Mouse (Mus musculus) cortical plate, adult 2 months (tissue): ENCODE measurements around the gene Gm28230. TPM values are rescaled to one million over a fixed set of nuclear protein-coding genes. Genes with fewer than 3 reads are reported as not detected.

Experiments used
- H3K27ac ChIP-seq: fragments of 200-500 bp; 2 replicates; pipeline ENCODE4 v1.5.1; 2012; ENCODE audit warnings: low read length, control low read depth, inconsistent platforms; ENCODE audit not compliant: insufficient read depth
- H3K4me1 ChIP-seq: fragments of 200-500 bp; 2 replicates; pipeline ENCODE4 v1.6.1; 2011; ENCODE audit warnings: low read length; ENCODE audit not compliant: control insufficient read depth, insufficient read depth
- H3K4me3 ChIP-seq: fragments of 200-500 bp; 2 replicates; pipeline ENCODE4 v1.5.1; 2011; ENCODE audit warnings: mild to moderate bottlenecking, low read length, control low read depth; ENCODE audit not compliant: insufficient read depth
- CTCF ChIP-seq: fragments of 200-500 bp; IDR thresholded peaks from 2 replicates; pipeline ENCODE4 v1.5.1; 2011; ENCODE audit warnings: mild to moderate bottlenecking, control low read depth, low read length; ENCODE audit not compliant: insufficient read depth; ENCODE audit errors: extremely low read depth
- POLR2A ChIP-seq: fragments of 200-500 bp; IDR thresholded peaks from 2 replicates; pipeline ENCODE4 v1.6.1; 2011; ENCODE audit warnings: mild to moderate bottlenecking, low read length, control low read depth; ENCODE audit not compliant: insufficient read depth; ENCODE audit errors: extremely low read depth
- polyA plus RNA-seq: library from polyadenylated mRNA; depleted of rRNA; stranded (reverse); fragments of >200 nt; gene quantifications from 2 replicates; pipeline ENCODE4 v1.2.3, GENCODE M21; 2012

Gene Gm28230
- polyA plus RNA-seq, 1 experiment, result not detected

GRCm38 (mm10) chr2:74733765-74734164, 7.2 kb downstream of the Gm28230 start:
- no peak overlapping the region for H3K4me3 ChIP-seq
- TF ChIP-seq CTCF (no peak), POLR2A (no peak)
- no peak overlapping the region for H3K27ac ChIP-seq
- H3K4me1 ChIP-seq, result no peaks in the 10 kb centered on the region

- no peak for TF ChIP-seq POLR2A
- no peak for TF ChIP-seq CTCF
- no peak overlapping the region for H3K4me3 ChIP-seq
- no peak overlapping the region for H3K27ac ChIP-seq
- no peaks in the 10 kb centered on the region for H3K4me1 ChIP-seq
Observed at GRCm38 (mm10) chr2:74734451-74734850, 7.9 kb downstream of the Gm28230 start.

GRCm38 (mm10) chr2:74734996-74735811, 8.7 kb downstream of the Gm28230 start:
- no peak overlapping the region for H3K27ac ChIP-seq
- TF ChIP-seq POLR2A (no peak), CTCF (no peak)
- no peaks in the 10 kb centered on the region for H3K4me1 ChIP-seq
- H3K4me3 ChIP-seq, result no peak overlapping the region

GRCm38 (mm10) chr2:74735851-74736687, 9.5 kb downstream of the Gm28230 start:
- Histone ChIP-seq H3K27ac (no peak overlapping the region), H3K4me3 (no peak overlapping the region), H3K4me1 (no peaks in the 10 kb centered on the region)
- no peak for TF ChIP-seq CTCF
- no peak for TF ChIP-seq POLR2A

GRCm38 (mm10) chr2:74736688-74737577, 10.4 kb downstream of the Gm28230 start:
- TF ChIP-seq CTCF, result no peak
- TF ChIP-seq POLR2A, result no peak
- Histone ChIP-seq H3K4me1 (no peaks in the 10 kb centered on the region), H3K4me3 (no peak overlapping the region), H3K27ac (no peak overlapping the region)

GRCm38 (mm10) chr2:74737578-74738070, 11.1 kb downstream of the Gm28230 start:
- TF ChIP-seq POLR2A (no peak), CTCF (no peak)
- Histone ChIP-seq H3K4me3 (no peak overlapping the region), H3K27ac (no peak overlapping the region), H3K4me1 (no peaks in the 10 kb centered on the region)

- Histone ChIP-seq H3K4me3 (no peak overlapping the region), H3K4me1 (no peaks in the 10 kb centered on the region), H3K27ac (no peak overlapping the region)
- TF ChIP-seq POLR2A (no peak), CTCF (no peak)
Observed at GRCm38 (mm10) chr2:74738623-74739475, 12.3 kb downstream of the Gm28230 start.

GRCm38 (mm10) chr2:74739476-74739800, 12.9 kb downstream of the Gm28230 start:
- no peak overlapping the region for H3K4me3 ChIP-seq
- TF ChIP-seq POLR2A (no peak), CTCF (no peak)
- H3K4me1 ChIP-seq, result no peaks in the 10 kb centered on the region
- H3K27ac ChIP-seq, result no peak overlapping the region
